ENCODE assay signal across 8 mouse cellular contexts in the genomic region with DNA sequence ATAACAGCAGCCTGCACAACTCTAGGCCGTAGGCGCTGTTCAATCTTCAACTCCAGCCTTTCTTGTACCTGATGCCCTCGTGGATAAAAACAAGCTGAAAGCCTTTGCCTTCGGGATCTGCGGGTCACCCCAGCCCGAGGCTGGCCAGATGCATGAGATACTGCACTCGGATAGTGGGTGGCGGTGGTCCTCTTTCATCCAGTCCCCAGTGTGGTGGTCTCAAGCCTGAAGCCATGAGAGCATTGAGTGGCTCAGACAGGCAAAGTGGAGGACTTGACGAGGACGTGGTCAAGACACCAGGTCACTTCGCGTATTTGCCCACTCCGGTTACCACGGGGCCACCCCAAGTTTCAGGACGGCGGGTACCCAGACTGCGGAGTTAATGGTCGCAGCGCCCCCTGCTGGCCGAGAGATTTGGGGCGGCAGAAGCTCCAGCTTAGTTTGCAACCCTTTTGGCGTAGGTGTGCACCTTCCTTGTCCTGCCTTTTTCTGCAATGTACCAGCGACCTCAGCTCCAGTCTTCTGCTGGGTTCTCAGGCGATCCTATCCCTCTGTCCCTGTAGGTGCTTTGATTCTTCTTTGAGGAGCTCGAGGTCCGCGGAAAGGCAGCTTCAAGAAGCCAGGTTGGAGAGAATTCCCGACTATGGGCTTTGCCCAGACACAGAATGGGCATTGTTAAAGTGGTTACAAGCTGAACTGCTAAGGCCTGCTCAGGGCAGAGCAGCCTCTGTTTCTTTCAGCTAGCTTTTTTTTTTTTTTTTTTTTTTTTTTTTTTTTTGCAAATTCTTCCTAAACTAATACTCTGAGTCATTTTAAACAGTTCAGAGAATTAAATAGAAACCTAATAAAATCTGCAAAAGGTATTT. TPM values are rescaled to one million over a fixed set of nuclear protein-coding genes. Genes with fewer than 3 reads are reported as not detected.
A peak's percentile ranks its signal among the peaks of the same experiment; 100 is the strongest.
DNase-seq lines count a peak whose midpoint lies in the region; ATAC-seq and TF ChIP-seq lines count a peak whose summit lies in the region.

No protein-coding gene starts in this region.

- H3K27ac ChIP-seq in hindbrain, embryonic 14.5 days = no peak overlapping the region

- no peaks in the 10 kb centered on the region for H3K9me3 ChIP-seq in hindbrain, embryonic 14.5 days (ENCODE audit: control insufficient read depth, low read length)

- intact Hi-C loops in left cerebral cortex, postnatal 10 days (cut with DNase I) = loop anchor here (2.0 kb wide), 1 partner anchor 48 kb away; no protein-coding TSS in a partner anchor

- 9% methylated on average over 28 of the region's 28 CpGs for WGBS in hindbrain, embryonic 14.5 days

- H3K27me3 ChIP-seq in Patski = no peaks in the 10 kb centered on the region
- H3K27me3 ChIP-seq in hindbrain, embryonic 14.5 days (ENCODE audit: control insufficient read depth, insufficient read depth, low read length) = no peaks in the 10 kb centered on the region

- H3K36me3 ChIP-seq in hindbrain, embryonic 14.5 days (replicated peaks; ENCODE audit: control insufficient read depth, insufficient read depth) = no peaks in the 10 kb centered on the region

- no peak for TF ChIP-seq CTCF in Patski (IDR thresholded peaks at IDR 0.05)

- in situ Hi-C loops in Patski (cut with MboI; ENCODE audit: low pct_unique_long_range_greater_than_20kb) = loop anchor here (5.0 kb wide), 2 partner anchors 46 to 49 kb away; no protein-coding TSS in a partner anchor

- no peak overlapping the region for H3K9ac ChIP-seq in hindbrain, embryonic 14.5 days

- no peak overlapping the region for H3K4me3 ChIP-seq in hindbrain, embryonic 14.5 days (replicated peaks; ENCODE audit: low read length)

- no peak overlapping the region for H3K4me2 ChIP-seq in hindbrain, embryonic 14.5 days (replicated peaks)

- POLR2A ChIA-PET in Patski (lab: Charles Lee) = interaction anchor here (0.6 to 2.4 kb wide), 9 partner anchors 10 to 199 kb away, joined by 3 to 12 read pairs (median 4); a partner anchor contains a TSS

- DNase-seq in Patski (ENCODE audit: low read depth, low spot score) = no peak
- peak; percentile 83 for DNase-seq in cerebellum, adult 9-10 months
- peak; percentile 43 to 60 for DNase-seq in frontal cortex, postnatal 14 days (ENCODE audit: low spot score in 2 of 2)
- DNase-seq in hindbrain, embryonic 14.5 days (ENCODE audit: low spot score) = peak; percentile 76
- DNase-seq in left cerebral cortex, postnatal 10 days (ENCODE audit: extremely low spot score in 1 of 2, low spot score in 2 of 2) = peak; percentile 55 to 84
- peak; percentile 87 for DNase-seq in right cerebral cortex, postnatal 14 days
- peak; percentile 71 to 86 for DNase-seq in urinary bladder, postnatal 36 days (ENCODE audit: low spot score in 2 of 2)

- CTCF ChIA-PET in Patski (lab: Charles Lee) = interaction anchor here (0.8 to 6.7 kb wide), 17 partner anchors 9 to 60 kb away, joined by 3 to 82 read pairs (median 4); a partner anchor contains a TSS

- H3K4me1 ChIP-seq in hindbrain, embryonic 14.5 days (replicated peaks; ENCODE audit: control insufficient read depth, insufficient read depth, low read length) = no peaks in the 10 kb centered on the region

- ATAC-seq in Patski = peak; percentile 37
- ATAC-seq in hindbrain, embryonic 14.5 days (ENCODE audit: low FRiP score) = no peak
- peak; percentile 89 for ATAC-seq in megakaryocyte progenitor cell, adult 5-6 weeks (replicated peaks; ENCODE audit: poor library complexity)

RNA-seq across cellular contexts. Expression of a gene that starts 14.4 kb away (rescaled TPM):
- 149 TPM for polyA plus RNA-seq in Patski (2021)
- polyA plus RNA-seq in hindbrain, embryonic 14.5 days (2014; fragmentation: Nextera tagmentation; extraction: Ambion mirVana) = 52.1 and 61.0 TPM in 2 replicates
- total RNA-seq in left cerebral cortex, postnatal 10 days (2021) = 10 to 100 TPM; 40.6 to 44.0 TPM
- total RNA-seq in megakaryocyte progenitor cell, adult 5-6 weeks (2015) = 11.0 and 18.0 TPM in 2 replicates
- total RNA-seq in megakaryocyte progenitor cell, adult 5-6 weeks (2017) = 11.1 and 14.3 TPM in 2 replicates

RNA-seq across cellular contexts. Expression of a gene that starts 56.9 kb away (rescaled TPM):
- polyA plus RNA-seq in Patski (2021) = 90.6 TPM
- 59.5 and 64.0 TPM in 2 replicates for polyA plus RNA-seq in hindbrain, embryonic 14.5 days (2014; fragmentation: Nextera tagmentation; extraction: Ambion mirVana)
- total RNA-seq in left cerebral cortex, postnatal 10 days (2021) = 10 to 100 TPM; 14.2 to 18.8 TPM
- total RNA-seq in megakaryocyte progenitor cell, adult 5-6 weeks (2015) = 65.2 and 68.1 TPM in 2 replicates
- 117 and 124 TPM in 2 replicates for total RNA-seq in megakaryocyte progenitor cell, adult 5-6 weeks (2017)

RNA-seq across cellular contexts. Expression of a gene that starts 57.3 kb away (rescaled TPM):
- 20.5 TPM for polyA plus RNA-seq in Patski (2021)
- 9.0 and 10.0 TPM in 2 replicates for polyA plus RNA-seq in hindbrain, embryonic 14.5 days (2014; fragmentation: Nextera tagmentation; extraction: Ambion mirVana)
- total RNA-seq in left cerebral cortex, postnatal 10 days (2021) = 10 to 100 TPM in 1 of 2 experiments, 1 to 10 TPM in 1; 8.8 to 10.4 TPM
- total RNA-seq in megakaryocyte progenitor cell, adult 5-6 weeks (2015) = 10.9 and 18.2 TPM in 2 replicates
- 7.9 and 10.3 TPM in 2 replicates for total RNA-seq in megakaryocyte progenitor cell, adult 5-6 weeks (2017)
